Mouse (Mus musculus) gastrocnemius, postnatal 10 days (tissue): ENCODE measurements around the gene Prr12. TPM values are rescaled to one million over a fixed set of nuclear protein-coding genes. Genes with fewer than 3 reads are reported as not detected.
"Not testable (repeated sequence)": the region's sequence is repeated elsewhere in the genome, so short reads cannot be mapped to it uniquely, and the experiment has no call there.

Experiments used
- DNase-seq: peaks from one replicate; pipeline ENCODE4 v3.0.0; 2021; ENCODE audit warnings: mixed read lengths
- total RNA-seq, 2 experiments: library from RNA; stranded (reverse); gene quantifications; 2 replicates each; pipeline ENCODE4 v1.2.3; 2021

The Prr12 gene
- total RNA-seq, 2 experiments from 2014 or later = 36.0 to 43.1 TPM

DNA sequence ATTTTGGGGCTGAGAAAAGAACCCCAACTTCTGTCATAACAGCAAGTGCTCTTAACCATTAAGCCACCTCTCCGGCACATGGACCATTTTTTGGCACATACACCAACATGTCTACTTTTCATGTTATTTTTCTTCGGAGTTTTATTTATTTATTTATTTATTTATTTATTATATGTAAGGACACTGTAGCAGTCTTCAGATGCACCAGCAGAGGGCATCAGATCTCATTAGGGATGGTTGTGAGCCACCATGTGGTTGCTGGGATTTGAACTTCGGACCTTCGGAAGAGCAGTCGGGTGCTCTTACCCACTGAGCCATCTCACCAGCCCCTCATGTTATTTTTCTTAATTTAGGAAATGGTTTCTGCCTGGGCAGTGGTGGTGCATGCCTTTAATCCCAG is 29.0 kb downstream of the Prr12 start:
- DNase-seq = not testable (repeated sequence)

DNA sequence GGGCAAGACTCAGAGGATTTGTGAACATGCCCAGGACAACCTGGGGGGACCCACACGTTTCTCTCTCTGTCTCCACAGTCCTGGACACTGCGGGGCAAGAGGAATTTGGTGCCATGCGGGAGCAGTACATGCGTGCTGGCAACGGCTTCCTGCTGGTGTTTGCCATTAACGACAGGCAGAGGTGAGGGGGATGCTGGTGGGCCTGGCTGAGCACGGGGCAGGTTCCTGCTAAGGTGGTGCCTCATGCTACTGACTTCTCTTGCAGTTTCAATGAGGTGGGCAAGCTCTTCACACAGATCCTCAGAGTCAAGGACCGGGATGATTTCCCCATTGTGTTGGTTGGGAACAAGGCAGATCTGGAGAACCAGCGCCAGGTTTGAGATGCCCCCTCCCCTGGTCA is 32.5 kb downstream of the Prr12 start:
- DNase-seq = no peak

GRCm38 (mm10) chr7:45019031-45019571 is 33.6 kb downstream of the Prr12 start:
- peak; percentile 47 for DNase-seq

DNA sequence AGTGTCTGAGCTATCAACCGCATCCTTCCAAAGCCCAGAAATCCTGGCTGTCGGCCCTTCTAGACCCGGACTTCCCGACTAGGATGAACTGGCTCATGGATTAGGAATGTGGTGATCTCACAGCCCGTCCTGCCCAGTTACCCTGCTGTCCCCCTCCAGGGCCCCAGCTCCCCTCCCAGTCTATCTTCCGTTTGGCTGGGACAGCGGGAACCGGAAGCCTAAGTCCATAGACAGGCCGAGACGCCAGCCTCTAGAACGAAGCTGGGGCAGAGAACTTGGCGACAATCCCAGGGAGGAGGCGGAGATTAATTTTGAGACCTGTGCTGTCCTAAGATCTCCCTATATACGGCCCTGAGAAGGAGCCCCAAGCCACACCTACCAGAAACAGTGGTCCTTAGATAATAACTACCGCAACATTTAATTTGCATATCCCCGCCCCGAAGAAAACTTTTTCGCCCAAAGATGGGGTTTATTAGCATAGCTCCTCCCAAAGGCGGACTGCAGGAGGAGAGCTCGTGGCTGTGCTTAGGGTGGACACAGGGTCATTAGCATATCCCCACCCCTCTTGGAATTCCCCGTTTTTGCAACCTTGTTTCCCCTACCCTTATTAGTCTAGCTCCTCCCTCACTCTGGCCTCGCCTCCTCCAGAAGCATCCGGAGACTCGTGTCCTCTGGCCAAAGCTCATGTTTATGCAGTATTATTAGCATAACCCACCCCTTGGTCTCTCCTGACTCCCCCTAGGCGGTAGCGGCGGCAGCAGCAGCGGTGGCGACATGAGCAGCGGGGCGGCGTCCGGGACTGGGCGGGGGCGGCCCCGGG is 35.2 kb downstream of the Prr12 start, which contains the start of gene Rras:
Gene Rras, plus strand, starts transcription at position 720 of the 820 bp plus-strand sequence.
- DNase-seq = peak; percentile 85

DNA sequence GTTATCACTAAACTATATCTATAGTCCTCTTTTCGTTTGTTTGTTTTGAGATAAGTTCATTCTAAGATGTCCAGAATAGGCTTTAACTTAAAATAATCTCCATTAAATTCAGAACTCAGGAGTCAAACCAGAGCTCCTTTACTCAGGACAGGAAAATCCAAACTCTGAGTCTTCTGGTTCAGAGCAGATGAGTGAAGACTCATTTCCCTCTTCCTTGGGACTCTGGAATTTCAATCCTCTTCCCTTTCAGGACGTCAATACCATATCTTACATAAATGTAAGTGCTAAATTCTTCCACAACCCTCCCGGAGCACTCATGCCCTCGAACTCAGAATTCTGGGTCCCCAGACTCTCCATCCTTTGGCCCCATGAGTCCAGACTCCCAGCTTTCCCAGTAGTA is 35.9 kb downstream of the Prr12 start:
- DNase-seq = no peak

DNA sequence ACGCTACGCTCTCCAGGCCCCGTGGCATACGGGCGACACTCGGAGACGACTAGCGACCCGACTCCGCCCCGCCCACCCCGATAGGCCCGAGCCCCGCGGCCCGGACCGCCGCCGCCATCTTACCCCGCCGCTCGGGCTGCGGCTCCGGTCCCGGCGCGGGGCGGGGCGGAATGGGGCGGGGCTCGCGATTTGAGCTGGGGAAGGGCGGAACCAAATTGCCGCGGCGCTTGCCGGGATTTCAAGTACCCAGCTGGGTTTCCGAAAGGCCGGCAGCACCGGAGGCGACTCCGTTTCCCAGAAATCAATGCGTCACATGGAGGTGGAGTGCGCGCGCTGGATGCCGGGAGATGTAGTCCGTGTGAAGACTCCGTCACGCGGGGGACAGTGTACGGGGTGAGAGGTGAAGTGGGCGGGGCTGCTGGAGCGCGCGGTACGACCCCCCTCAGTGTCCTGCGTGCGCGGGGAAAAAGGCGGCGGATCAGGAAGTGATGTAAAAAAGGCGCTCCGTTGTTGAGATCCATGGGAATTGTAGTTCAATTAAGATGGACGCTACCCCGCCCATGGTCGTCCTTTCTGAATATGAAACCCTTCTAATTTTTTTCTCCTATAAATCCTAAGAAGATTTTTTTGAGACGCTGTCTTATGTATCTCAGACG is 36.6 kb downstream of the Prr12 start, which contains the start of gene Scaf1:
Gene Scaf1, minus strand, starts transcription at position 407 of the 656 bp plus-strand sequence.
- peak; percentile 98 for DNase-seq

- no peak for DNase-seq
These were observed 37.2 kb downstream of the Prr12 start for GRCm38 (mm10) chr7:45015344-45015956.

DNA sequence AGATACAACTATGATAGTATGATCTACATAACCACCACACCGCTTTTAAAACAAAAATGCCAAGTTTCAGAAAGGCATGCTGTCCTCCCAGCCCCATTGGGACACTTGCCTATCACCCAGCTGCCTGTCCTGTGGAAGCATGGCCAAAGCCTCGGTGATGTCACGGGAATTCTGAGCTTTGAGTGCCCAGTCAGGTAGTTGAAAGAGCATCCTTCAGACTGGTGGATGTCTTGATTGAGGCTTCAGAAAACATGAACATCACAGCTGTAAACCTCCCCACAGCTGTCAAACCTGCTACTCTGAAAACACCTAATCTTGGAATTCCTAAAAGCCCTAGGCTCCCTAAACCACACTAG is 38.6 kb downstream of the Prr12 start:
- no peak for DNase-seq

GRCm38 (mm10) chr7:45013366-45014095 is 39.1 kb downstream of the Prr12 start:
- DNase-seq = no peak

GRCm38 (mm10) chr7:45012824-45013223 is 39.9 kb downstream of the Prr12 start:
- DNase-seq = no peak

GRCm38 (mm10) chr7:45012011-45012410 is 40.7 kb downstream of the Prr12 start:
- DNase-seq = no peak

- no peak for DNase-seq
These were observed 44.3 kb downstream of the Prr12 start for GRCm38 (mm10) chr7:45008411-45008810.

- no peak for DNase-seq
These were observed 44.8 kb downstream of the Prr12 start for GRCm38 (mm10) chr7:45007846-45008245.

- DNase-seq = no peak
These were observed 45.5 kb downstream of the Prr12 start for GRCm38 (mm10) chr7:45007141-45007540.

GRCm38 (mm10) chr7:45006503-45006902 is 46.2 kb downstream of the Prr12 start:
- DNase-seq = no peak

- DNase-seq = no peak
These were observed 47.2 kb downstream of the Prr12 start for GRCm38 (mm10) chr7:45005321-45005992.

DNA sequence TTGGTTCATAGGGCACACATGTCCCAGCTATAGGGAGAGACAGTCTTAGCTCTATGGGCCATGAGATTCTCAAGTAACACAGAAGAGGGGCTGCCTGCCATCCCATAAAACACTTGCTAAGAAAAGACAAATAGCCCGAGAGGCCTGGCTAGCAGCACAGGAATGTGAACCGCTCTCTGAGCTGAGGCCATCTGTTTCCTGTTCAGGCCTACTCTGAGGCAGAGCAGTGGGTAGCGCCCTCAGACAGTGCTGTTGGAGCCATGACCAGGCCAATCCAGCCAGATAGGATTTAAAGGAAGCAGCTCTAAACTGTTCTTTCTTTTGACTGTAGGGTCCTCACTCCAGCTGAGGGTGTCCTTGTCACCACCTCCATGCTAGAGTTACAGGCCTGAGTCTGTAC is 48.1 kb downstream of the Prr12 start:
- no peak for DNase-seq

GRCm38 (mm10) chr7:45002440-45002839 is 50.2 kb downstream of the Prr12 start:
- DNase-seq = no peak

GRCm38 (mm10) chr7:45000539-45001114 is 52.1 kb downstream of the Prr12 start:
- DNase-seq = no peak

GRCm38 (mm10) chr7:44999753-45000152 is 52.9 kb downstream of the Prr12 start:
- no peak for DNase-seq

DNA sequence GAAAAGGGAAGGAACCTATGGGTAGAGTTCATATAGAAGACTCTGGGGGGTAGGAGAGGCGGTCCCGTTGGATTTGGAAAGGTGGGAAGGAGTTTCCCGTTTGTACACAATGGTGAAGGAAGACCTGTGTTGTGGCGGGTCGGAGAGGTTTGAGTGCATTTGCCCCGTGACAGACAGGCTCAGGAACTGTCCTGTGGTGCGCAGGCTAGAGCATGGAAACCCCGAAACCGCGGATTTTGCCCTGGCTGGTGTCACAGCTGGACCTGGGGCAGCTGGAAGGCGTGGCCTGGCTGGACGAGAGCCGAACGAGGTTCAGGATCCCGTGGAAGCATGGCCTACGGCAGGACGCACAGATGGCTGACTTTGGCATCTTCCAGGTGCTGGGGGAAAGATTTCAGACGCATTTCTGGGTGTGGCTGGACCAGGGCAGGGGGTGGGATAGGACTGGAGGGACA is 54.2 kb downstream of the Prr12 start, which contains the start of gene Bcl2l12:
Gene Bcl2l12, minus strand, starts transcription at position 212 of the 455 bp plus-strand sequence.
- peak; percentile 70 for DNase-seq
